Mouse (Mus musculus) hindbrain, embryonic 14.5 days (tissue): ENCODE results near the gene Tmem54. TPM values are rescaled to one million over a fixed set of nuclear protein-coding genes. Genes with fewer than 3 reads are reported as not detected.

ENCODE experiments used
- ATAC-seq: fragments of 200-750 bp; cut with Nextera tagmentation; 2 replicates; pipeline ENCODE4 v1.8.0; 2017; ENCODE audit warnings: moderate number of reproducible peaks, mild to moderate bottlenecking, moderate TSS enrichment, moderate library complexity; ENCODE audit not compliant: low FRiP score
- DNase-seq: peaks from one replicate; pipeline ENCODE4 v3.0.0-alpha.2; 2015; ENCODE audit warnings: low spot score
- H3K27ac ChIP-seq: fragments of 300-500 bp; sonication (generic); 2 replicates; pipeline ENCODE4 v1.5.1; 2014; ENCODE audit warnings: mild to moderate bottlenecking, moderate library complexity
- H3K27me3 ChIP-seq: fragments of 300-500 bp; sonication (generic); 2 replicates; pipeline ENCODE4 v1.6.1; 2014; ENCODE audit warnings: mild to moderate bottlenecking, low read length, mixed read lengths; ENCODE audit not compliant: control insufficient read depth, insufficient read depth
- H3K36me3 ChIP-seq: fragments of 300-500 bp; sonication (generic); replicated peaks from 2 replicates; pipeline ENCODE4 v1.6.1; 2014; ENCODE audit not compliant: control insufficient read depth, insufficient read depth
- H3K4me1 ChIP-seq: fragments of 300-500 bp; sonication (generic); replicated peaks from 2 replicates; pipeline ENCODE4 v1.6.1; 2014; ENCODE audit warnings: antibody characterized with exemption, low read length, mixed read lengths; ENCODE audit not compliant: control insufficient read depth, insufficient read depth
- H3K4me2 ChIP-seq: fragments of 300-500 bp; sonication (generic); replicated peaks from 2 replicates; pipeline ENCODE4 v1.6.1; 2014; ENCODE audit warnings: mild to moderate bottlenecking, moderate library complexity
- H3K4me3 ChIP-seq: fragments of 300-500 bp; sonication (generic); replicated peaks from 2 replicates; pipeline ENCODE4 v1.5.1; 2014; ENCODE audit warnings: mild to moderate bottlenecking, low read length
- H3K9ac ChIP-seq: fragments of 300-500 bp; sonication (generic); 2 replicates; pipeline ENCODE4 v1.6.1; 2014
- H3K9me3 ChIP-seq: fragments of 300-500 bp; sonication (generic); 2 replicates; pipeline ENCODE4 v1.6.1; 2016; ENCODE audit warnings: low read length; ENCODE audit not compliant: control insufficient read depth
- WGBS: fragments of 180-500 bp; shearing (Covaris S2); extraction: QIAGEN DNeasy Blood & Tissue Kit; methylation state at CpG from one replicate; pipeline ENCODE4 v1.1.7; 2014; 5-methylcytosine and 5-hydroxymethylcytosine counted together
- polyA plus RNA-seq: library from polyadenylated mRNA; unstranded; fragments of >200 nt; fragmentation: Nextera tagmentation; extraction: Ambion mirVana; gene quantifications from 2 replicates; pipeline ENCODE4 v1.2.1, GENCODE M21; 2014

Tmem54 gene
- polyA plus RNA-seq, 1 experiment from 2014 or later: not detected

DNA sequence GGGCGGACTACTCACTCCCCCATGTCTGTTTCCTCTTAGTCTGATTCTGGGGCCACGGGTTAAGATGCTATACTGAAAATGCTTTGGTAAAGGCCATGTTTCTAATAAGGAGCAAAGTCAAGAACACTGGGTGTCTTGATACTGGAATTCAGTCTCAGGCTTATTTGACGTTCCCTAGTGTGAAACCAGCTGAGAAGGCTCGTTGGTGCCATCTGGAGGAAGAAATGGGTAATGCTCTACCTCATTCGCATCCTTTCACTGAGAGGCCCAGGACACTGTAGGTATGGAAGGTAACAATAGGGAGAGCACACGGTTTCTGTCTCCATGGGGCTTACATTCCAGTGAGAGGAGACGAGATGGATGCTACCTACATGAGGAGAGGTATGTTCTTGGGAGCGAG, 19.3 kb upstream of the Tmem54 start:
- Histone ChIP-seq H3K9ac (no peak overlapping the region), H3K27me3 (no peaks in the 10 kb centered on the region), H3K9me3 (no peaks in the 10 kb centered on the region), H3K4me3 (no peak overlapping the region), H3K4me2 (no peak overlapping the region), H3K36me3 (peaks cover 44% of the 10 kb centered on the region), H3K27ac (no peak overlapping the region), H3K4me1 (no peaks in the 10 kb centered on the region)
- DNase-seq (peak; percentile 89), ATAC-seq (peak; percentile 37; the same call in 1 of the 2 replicates)
- 33% methylated on average over 8 of the region's 8 CpGs for WGBS

DNA sequence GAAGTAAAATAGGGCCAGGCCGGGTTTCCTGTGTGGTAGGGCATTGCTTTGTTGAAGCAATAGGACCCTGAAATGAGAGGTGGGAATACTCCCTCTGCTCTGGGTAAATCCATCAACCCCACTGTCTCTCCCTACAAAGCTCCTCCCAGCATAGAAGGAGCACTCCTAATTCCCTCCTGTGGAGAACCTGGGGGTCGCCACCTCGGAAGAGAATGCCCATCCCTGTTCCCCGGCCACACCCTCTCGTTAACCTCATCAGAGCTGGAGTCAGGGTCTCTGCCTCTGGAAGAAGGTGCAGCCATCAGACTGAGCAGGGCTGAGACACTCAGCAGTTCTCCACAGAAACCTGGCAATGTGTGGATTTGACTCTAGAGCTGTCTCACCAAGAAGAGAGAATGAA, 17.5 kb upstream of the Tmem54 start:
- no peak overlapping the region for H3K4me3 ChIP-seq
- H3K9me3 ChIP-seq: no peaks in the 10 kb centered on the region
- peaks cover 29% of the 10 kb centered on the region for H3K36me3 ChIP-seq
- ATAC-seq (no peak), DNase-seq (no peak)
- H3K27me3 ChIP-seq: no peaks in the 10 kb centered on the region
- H3K4me2 ChIP-seq: no peak overlapping the region
- WGBS: 55% methylated on average over 5 of the region's 5 CpGs
- no peaks in the 10 kb centered on the region for H3K4me1 ChIP-seq
- H3K9ac ChIP-seq: no peak overlapping the region
- no peak overlapping the region for H3K27ac ChIP-seq

DNA sequence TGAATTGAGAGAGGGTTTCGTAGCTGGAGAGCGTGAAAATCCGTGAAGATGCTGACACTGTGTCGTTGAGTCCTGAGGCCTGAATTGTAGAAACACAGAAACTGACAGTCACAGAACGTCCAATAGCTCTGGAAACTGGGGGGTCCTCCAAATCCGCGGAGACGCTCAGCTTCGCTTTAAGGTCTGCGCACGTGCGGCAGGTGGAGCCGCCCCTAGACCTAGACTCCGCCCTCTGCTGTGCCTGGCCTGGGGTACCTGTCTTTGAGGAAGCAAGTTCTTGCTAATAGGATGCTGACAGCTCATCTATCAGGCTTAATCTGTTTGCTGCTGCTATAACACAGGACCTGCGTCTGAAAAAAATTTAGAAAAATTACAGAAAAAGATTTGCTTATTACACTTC, 10.1 kb upstream of the Tmem54 start:
- no peak for DNase-seq
- H3K36me3 ChIP-seq: no peaks in the 10 kb centered on the region
- H3K27ac ChIP-seq: no peak overlapping the region
- no peaks in the 10 kb centered on the region for H3K27me3 ChIP-seq
- H3K4me2 ChIP-seq: no peak overlapping the region
- no peak for ATAC-seq
- H3K4me1 ChIP-seq: no peaks in the 10 kb centered on the region
- no peak overlapping the region for H3K9ac ChIP-seq
- no peak overlapping the region for H3K4me3 ChIP-seq
- no peaks in the 10 kb centered on the region for H3K9me3 ChIP-seq
- 32% methylated on average over 15 of the region's 15 CpGs for WGBS

- WGBS: 79% methylated on average over 7 of the region's 7 CpGs
- H3K27ac ChIP-seq: no peak overlapping the region
- no peak overlapping the region for H3K9ac ChIP-seq
- no peaks in the 10 kb centered on the region for H3K36me3 ChIP-seq
- no peaks in the 10 kb centered on the region for H3K27me3 ChIP-seq
- no peak overlapping the region for H3K4me3 ChIP-seq
- ATAC-seq (no peak), DNase-seq (no peak)
- no peak overlapping the region for H3K4me2 ChIP-seq
- H3K9me3 ChIP-seq: no peaks in the 10 kb centered on the region
- H3K4me1 ChIP-seq: no peaks in the 10 kb centered on the region
Measured at GRCm38 (mm10) chr4:129097006-129097405, 8.3 kb upstream of the Tmem54 start.

- 87% methylated on average over 14 of the region's 14 CpGs for WGBS
- Histone ChIP-seq H3K9ac (no peak overlapping the region), H3K9me3 (no peaks in the 10 kb centered on the region), H3K27me3 (peaks cover 32% of the 10 kb centered on the region), H3K4me3 (no peak overlapping the region), H3K27ac (no peak overlapping the region), H3K4me1 (no peaks in the 10 kb centered on the region), H3K36me3 (no peaks in the 10 kb centered on the region), H3K4me2 (no peak overlapping the region)
- DNase-seq: no peak
- no peak for ATAC-seq
Measured at GRCm38 (mm10) chr4:129102133-129102829, 3.1 kb upstream of the Tmem54 start.

DNA sequence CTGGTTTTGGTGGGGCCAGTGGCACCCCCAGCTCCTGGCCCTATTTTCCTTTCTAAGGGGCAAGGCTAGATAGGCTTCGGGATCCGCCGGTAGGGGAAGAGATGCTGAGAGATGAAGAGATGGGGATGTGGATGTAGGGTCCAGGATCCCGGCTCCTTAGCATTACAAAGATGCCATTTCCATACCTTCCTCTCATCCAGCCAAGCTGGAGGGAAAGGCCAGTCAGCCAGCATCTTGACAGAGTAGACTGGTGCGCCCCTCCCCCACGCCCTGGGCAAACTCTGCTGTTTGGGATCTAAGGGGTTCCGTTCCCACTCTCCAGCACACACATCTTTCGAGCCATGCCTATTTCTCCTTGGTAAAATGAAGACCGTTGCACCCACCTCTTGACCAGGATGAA, 725 bp downstream of the Tmem54 start:
- Histone ChIP-seq H3K36me3 (no peaks in the 10 kb centered on the region), H3K9me3 (no peaks in the 10 kb centered on the region), H3K4me3 (no peak overlapping the region), H3K9ac (no peak overlapping the region), H3K27me3 (peaks cover 32% of the 10 kb centered on the region), H3K4me2 (no peak overlapping the region), H3K27ac (no peak overlapping the region), H3K4me1 (no peaks in the 10 kb centered on the region)
- ATAC-seq: no peak
- no peak for DNase-seq
- 21% methylated on average over 9 of the region's 9 CpGs for WGBS

DNA sequence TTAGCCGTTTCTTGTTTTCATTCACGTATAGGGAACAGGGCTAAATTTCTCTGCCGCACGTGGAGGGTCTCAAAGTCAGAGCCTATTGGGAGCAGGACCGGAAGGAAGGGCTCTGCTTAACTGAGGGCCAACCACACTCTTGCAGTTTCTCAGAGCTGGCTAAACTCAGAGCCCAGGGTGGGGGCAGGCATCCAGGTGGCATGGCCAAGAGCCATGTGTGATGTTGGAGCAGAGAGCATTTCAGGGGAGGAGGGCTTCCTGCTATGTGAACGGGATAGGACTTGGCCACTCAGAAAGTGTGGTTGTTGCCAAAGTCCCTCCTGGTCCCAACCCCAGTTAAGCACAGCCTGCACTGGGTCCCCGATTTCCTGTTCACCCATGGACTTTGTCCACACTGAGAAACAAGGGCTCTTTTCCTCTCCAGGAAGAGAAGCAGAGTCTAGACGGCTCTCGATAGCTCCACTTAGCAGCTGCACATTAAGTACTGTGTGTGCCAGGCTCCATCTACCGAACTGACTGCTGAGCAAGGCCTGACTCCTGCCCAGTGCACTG, 2.1 kb downstream of the Tmem54 start:
- Histone ChIP-seq H3K4me1 (no peaks in the 10 kb centered on the region), H3K27ac (no peak overlapping the region), H3K4me2 (no peak overlapping the region), H3K9ac (no peak overlapping the region), H3K27me3 (peaks cover 32% of the 10 kb centered on the region), H3K4me3 (no peak overlapping the region), H3K36me3 (no peaks in the 10 kb centered on the region), H3K9me3 (no peaks in the 10 kb centered on the region)
- ATAC-seq: no peak
- no peak for DNase-seq
- WGBS: 73% methylated on average over 10 of the region's 10 CpGs

- Histone ChIP-seq H3K27ac (no peak overlapping the region), H3K9me3 (no peaks in the 10 kb centered on the region), H3K27me3 (peaks cover 31% of the 10 kb centered on the region), H3K36me3 (no peaks in the 10 kb centered on the region), H3K4me1 (peaks cover 8% of the 10 kb centered on the region), H3K9ac (no peak overlapping the region), H3K4me3 (no peak overlapping the region), H3K4me2 (no peak overlapping the region)
- ATAC-seq (no peak), DNase-seq (no peak)
- WGBS: 73% methylated on average over 7 of the region's 7 CpGs
Measured at GRCm38 (mm10) chr4:129108624-129109023, 3.3 kb downstream of the Tmem54 start.

GRCm38 (mm10) chr4:129110804-129111203, 5.5 kb downstream of the Tmem54 start:
- no peaks in the 10 kb centered on the region for H3K36me3 ChIP-seq
- no peak overlapping the region for H3K9ac ChIP-seq
- H3K4me1 ChIP-seq: peaks cover 16% of the 10 kb centered on the region
- no peak overlapping the region for H3K27ac ChIP-seq
- 87% methylated on average over 6 of the region's 6 CpGs for WGBS
- H3K27me3 ChIP-seq: peaks cover 10% of the 10 kb centered on the region
- DNase-seq (no peak), ATAC-seq (no peak; the same call in 1 of the 2 replicates)
- no peaks in the 10 kb centered on the region for H3K9me3 ChIP-seq
- H3K4me3 ChIP-seq: no peak overlapping the region
- H3K4me2 ChIP-seq: no peak overlapping the region
